Mouse (Mus musculus) bone marrow, adult 2 months (tissue): Measurements from ENCODE around the gene Lcn9.

Experiments
- CTCF ChIP-seq: fragments of 200-500 bp; IDR thresholded peaks from 2 replicates; pipeline ENCODE4 v1.5.1; 2011; ENCODE audit warnings: low read length, control low read depth; ENCODE audit not compliant: control insufficient read depth, insufficient read depth
- POLR2A ChIP-seq: fragments of 200-500 bp; IDR thresholded peaks from 2 replicates; pipeline ENCODE4 v1.6.1; 2011; ENCODE audit warnings: low read depth, mild to moderate bottlenecking, control low read depth, low read length, borderline replicate concordance; ENCODE audit not compliant: control insufficient read depth

DNA sequence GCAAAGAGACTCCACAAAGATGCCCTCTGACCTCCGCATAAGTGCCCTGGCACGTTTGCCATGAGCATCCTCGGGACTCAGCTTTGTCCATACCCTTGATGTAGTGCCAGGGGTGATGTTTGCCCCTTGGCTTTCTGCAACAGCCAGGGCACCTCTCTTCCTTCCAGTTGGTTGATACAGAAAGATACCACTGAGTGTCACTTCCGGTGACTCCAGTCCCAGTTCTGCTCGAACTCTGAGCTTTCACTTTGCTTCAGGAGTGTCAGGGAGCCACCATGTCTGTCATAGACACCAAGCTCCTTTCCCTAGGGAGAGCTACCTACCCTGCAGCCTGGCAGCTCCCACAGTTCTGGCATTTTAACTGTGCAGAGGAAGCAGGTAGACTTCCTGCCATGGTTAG lies 31.0 kb downstream of the Lcn9 start:
- TF ChIP-seq POLR2A (no peak), CTCF (no peak)
